Mouse (Mus musculus) liver, embryonic 14.5 days (tissue): Measurements from ENCODE around the gene Txnrd2. TPM values are rescaled to one million over a fixed set of nuclear protein-coding genes. Genes with fewer than 3 reads are reported as not detected.
A peak's percentile ranks its signal among the peaks of the same experiment; 100 is the strongest.

ENCODE experiments used
- ATAC-seq: fragments of 200-750 bp; cut with Nextera tagmentation; 2 replicates; pipeline ENCODE4 v1.8.0; 2017; ENCODE audit warnings: moderate number of reproducible peaks, mild to moderate bottlenecking, moderate library complexity; ENCODE audit not compliant: insufficient read depth
- DNase-seq, 3 experiments: peaks; one replicate each; pipeline ENCODE4 v3.0.0-alpha.2; 2012 to 2013; ENCODE audit warnings: low read depth in 3 of 3, low spot score in 3 of 3
- H3K27ac ChIP-seq: fragments of 300-500 bp; sonication (generic); 2 replicates; pipeline ENCODE4 v1.5.1; 2014; ENCODE audit warnings: moderate library complexity, mild to moderate bottlenecking, control low read depth, inconsistent platforms
- H3K27me3 ChIP-seq: fragments of 300-500 bp; sonication (generic); 2 replicates; pipeline ENCODE4 v1.6.1; 2014; ENCODE audit warnings: mild to moderate bottlenecking, low read length, moderate library complexity; ENCODE audit not compliant: control insufficient read depth, insufficient read depth
- H3K36me3 ChIP-seq: fragments of 300-500 bp; sonication (generic); replicated peaks from 2 replicates; pipeline ENCODE4 v1.6.1; 2014; ENCODE audit warnings: low read depth; ENCODE audit not compliant: control insufficient read depth, insufficient read depth
- H3K4me1 ChIP-seq, 2 experiments: fragments of 200-500 bp in 1 of 2; fragments of 300-500 bp in 1 of 2; sonication (generic) in 1 of 2; replicated peaks; 2 replicates each; pipeline ENCODE4 v1.6.1; 2012 to 2014; ENCODE audit warnings: antibody characterized with exemption in 1 of 2, inconsistent platforms in 1 of 2, low read length in 1 of 2; ENCODE audit not compliant: control insufficient read depth in 2 of 2, insufficient read depth in 2 of 2
- H3K4me2 ChIP-seq: fragments of 300-500 bp; sonication (generic); 2 replicates; pipeline ENCODE4 v1.6.1; 2014; ENCODE audit warnings: low read depth, mild to moderate bottlenecking, control low read depth, moderate library complexity
- H3K4me3 ChIP-seq, 2 experiments: fragments of 200-500 bp in 1 of 2; fragments of 300-500 bp in 1 of 2; sonication (generic) in 1 of 2; 2 replicates each; pipeline ENCODE4 v1.5.1; 2012 to 2014; ENCODE audit warnings: low read depth in 2 of 2, low read length in 2 of 2, mild to moderate bottlenecking in 2 of 2, control low read depth in 1 of 2, inconsistent platforms in 1 of 2, moderate library complexity in 1 of 2; ENCODE audit not compliant: insufficient read depth in 1 of 2
- H3K9ac ChIP-seq: fragments of 300-500 bp; sonication (generic); replicated peaks from 2 replicates; pipeline ENCODE4 v1.6.1; 2014; ENCODE audit warnings: mild to moderate bottlenecking, control low read depth, moderate library complexity
- H3K9me3 ChIP-seq: fragments of 300-500 bp; sonication (generic); 2 replicates; pipeline ENCODE4 v1.6.1; 2016; ENCODE audit warnings: low read length, mixed read lengths; ENCODE audit not compliant: control insufficient read depth
- CTCF ChIP-seq: IDR thresholded peaks from 2 replicates; pipeline ENCODE4 v1.5.1; 2016; ENCODE audit warnings: antibody characterized with exemption, low read depth, control low read depth
- EP300 ChIP-seq: IDR thresholded peaks from 2 replicates; pipeline ENCODE4 v1.6.1; 2016; ENCODE audit warnings: antibody characterized with exemption, low read depth
- WGBS: fragments of 180-500 bp; shearing (Covaris S2); extraction: QIAGEN DNeasy Blood & Tissue Kit; methylation state at CpG from one replicate; pipeline ENCODE4 v1.1.7; 2014; ENCODE audit not compliant: insufficient replicate concordance; 5-methylcytosine and 5-hydroxymethylcytosine counted together
- polyA plus RNA-seq, 2 experiments: library from polyadenylated mRNA; depleted of rRNA in 1 of 2; stranded (reverse) in 1 of 2; unstranded in 1 of 2; fragments of >200 nt; fragmentation: Nextera tagmentation in 1 of 2; extraction: Ambion mirVana in 1 of 2; gene quantifications; 2 replicates each; pipeline versions ENCODE4 v1.2.1 to v1.2.3; 2012 to 2014

Txnrd2 gene
- polyA plus RNA-seq, 2 experiments: 112 to 113 TPM

- no peak for TF ChIP-seq CTCF
- no peak for TF ChIP-seq EP300
- Histone ChIP-seq H3K27ac (peak overlapping the region; percentile 66), H3K4me1 (peaks cover 47 to 58% of the 10 kb centered on the region in 2 experiments), H3K36me3 (no peaks in the 10 kb centered on the region), H3K9me3 (no peaks in the 10 kb centered on the region), H3K4me2 (no peak overlapping the region; the same call in 1 of the 2 replicates), H3K27me3 (no peaks in the 10 kb centered on the region), H3K9ac (peak overlapping the region; percentile 31; the same call in 1 of the 2 replicates), H3K4me3 (no peak overlapping the region)
- WGBS: 70% methylated on average over 14 of the region's 14 CpGs
- DNase-seq (no peak), ATAC-seq (no peak)
Measured at GRCm38 (mm10) chr16:18388583-18389435, 37.4 kb upstream of the Txnrd2 start.

- no peak overlapping the region for H3K27ac ChIP-seq
- no peak overlapping the region for H3K4me3 ChIP-seq
- H3K4me1 ChIP-seq: peaks cover 51 to 63% of the 10 kb centered on the region in 2 experiments
- ATAC-seq (no peak), DNase-seq (no peak)
- no peak overlapping the region for H3K9ac ChIP-seq
- H3K27me3 ChIP-seq: no peaks in the 10 kb centered on the region
- WGBS: 63% methylated on average over 6 of the region's 6 CpGs
- no peaks in the 10 kb centered on the region for H3K36me3 ChIP-seq
- TF ChIP-seq CTCF (no peak), EP300 (no peak)
- H3K9me3 ChIP-seq: no peaks in the 10 kb centered on the region
- H3K4me2 ChIP-seq: no peak overlapping the region
Measured at GRCm38 (mm10) chr16:18390399-18390798, 35.8 kb upstream of the Txnrd2 start.

GRCm38 (mm10) chr16:18391127-18391526 lies 35.1 kb upstream of the Txnrd2 start:
- H3K9ac ChIP-seq: no peak overlapping the region
- no peak overlapping the region for H3K27ac ChIP-seq
- TF ChIP-seq EP300 (no peak), CTCF (no peak)
- H3K27me3 ChIP-seq: no peaks in the 10 kb centered on the region
- 89% methylated on average over 3 of the region's 3 CpGs for WGBS
- DNase-seq: no peak
- peaks cover 51 to 63% of the 10 kb centered on the region in 2 experiments for H3K4me1 ChIP-seq
- no peaks in the 10 kb centered on the region for H3K9me3 ChIP-seq
- H3K36me3 ChIP-seq: no peaks in the 10 kb centered on the region
- no peak overlapping the region for H3K4me3 ChIP-seq
- no peak for ATAC-seq
- H3K4me2 ChIP-seq: no peak overlapping the region

GRCm38 (mm10) chr16:18391728-18392127 lies 34.5 kb upstream of the Txnrd2 start:
- Histone ChIP-seq H3K9me3 (no peaks in the 10 kb centered on the region), H3K4me3 (no peak overlapping the region), H3K27me3 (no peaks in the 10 kb centered on the region), H3K4me1 (peaks cover 47 to 58% of the 10 kb centered on the region in 2 experiments), H3K4me2 (no peak overlapping the region), H3K36me3 (no peaks in the 10 kb centered on the region), H3K27ac (no peak overlapping the region), H3K9ac (no peak overlapping the region)
- no peak for DNase-seq
- ATAC-seq: no peak
- 65% methylated on average over 3 of the region's 3 CpGs for WGBS
- TF ChIP-seq EP300: no peak
- TF ChIP-seq CTCF: no peak
